Mouse (Mus musculus) cerebellum, postnatal 10 days (tissue): Measurements from ENCODE around the gene Ndc1.
"Not testable (repeated sequence)": the region's sequence is repeated elsewhere in the genome, so short reads cannot be mapped to it uniquely, and the experiment has no call there.

Experiments used
- DNase-seq, 2 experiments: peaks; one replicate each; pipeline ENCODE4 v3.0.0; 2021; ENCODE audit warnings: mixed read lengths in 2 of 2

Ndc1 gene

GRCm38 (mm10) chr4:107367567-107368314 is at the start of gene Ndc1:
Gene Ndc1, plus strand, starts transcription at chr4:107367784.
- peak; percentile 90 to 93 for DNase-seq

GRCm38 (mm10) chr4:107318646-107319045 is 48.9 kb upstream of the Ndc1 start:
- no peak for DNase-seq

- DNase-seq, result no peak
Measured at GRCm38 (mm10) chr4:107321041-107321440, 46.5 kb upstream of the Ndc1 start.

- DNase-seq, result no peak
Measured at GRCm38 (mm10) chr4:107323113-107323512, 44.5 kb upstream of the Ndc1 start.

- no peak for DNase-seq
Measured at GRCm38 (mm10) chr4:107328530-107328929, 39.1 kb upstream of the Ndc1 start.

GRCm38 (mm10) chr4:107333514-107333913 is 34.1 kb upstream of the Ndc1 start:
- no peak for DNase-seq

- no peak for DNase-seq
Measured at GRCm38 (mm10) chr4:107336356-107336755, 31.2 kb upstream of the Ndc1 start.

- DNase-seq, result no peak
Measured at GRCm38 (mm10) chr4:107337455-107337854, 30.1 kb upstream of the Ndc1 start.

GRCm38 (mm10) chr4:107341354-107341753 is 26.2 kb upstream of the Ndc1 start:
- DNase-seq, result peak in 1 of 2 experiments; percentile 48

GRCm38 (mm10) chr4:107344612-107345011 is 23.0 kb upstream of the Ndc1 start:
- no peak for DNase-seq

- no peak for DNase-seq
Measured at GRCm38 (mm10) chr4:107347221-107347620, 20.4 kb upstream of the Ndc1 start.

GRCm38 (mm10) chr4:107348529-107349310 is 18.9 kb upstream of the Ndc1 start:
- DNase-seq, result peak; percentile 63 to 72

- peak; percentile 67 to 77 for DNase-seq
Measured at GRCm38 (mm10) chr4:107349311-107350008, 18.1 kb upstream of the Ndc1 start.

- DNase-seq, result no peak
Measured at GRCm38 (mm10) chr4:107351368-107351767, 16.2 kb upstream of the Ndc1 start.

GRCm38 (mm10) chr4:107353612-107354011 is 14.0 kb upstream of the Ndc1 start:
- no peak for DNase-seq

- DNase-seq, result no peak
Measured at GRCm38 (mm10) chr4:107354126-107354525, 13.5 kb upstream of the Ndc1 start.

GRCm38 (mm10) chr4:107354543-107354942 is 13.0 kb upstream of the Ndc1 start:
- DNase-seq, result no peak

- not testable (repeated sequence) for DNase-seq
Measured at GRCm38 (mm10) chr4:107357172-107357571, 10.4 kb upstream of the Ndc1 start.

GRCm38 (mm10) chr4:107358460-107358859 is 9.1 kb upstream of the Ndc1 start:
- DNase-seq, result peak; percentile 87 to 92

- no peak for DNase-seq
Measured at GRCm38 (mm10) chr4:107360457-107361145, 7.0 kb upstream of the Ndc1 start.

GRCm38 (mm10) chr4:107362755-107363154 is 4.8 kb upstream of the Ndc1 start:
- DNase-seq, result no peak

- no peak for DNase-seq
Measured at GRCm38 (mm10) chr4:107363573-107363972, 4.0 kb upstream of the Ndc1 start.

- DNase-seq, result peak; percentile 52 to 58
Measured at GRCm38 (mm10) chr4:107364190-107364639, 3.4 kb upstream of the Ndc1 start.
